Mouse (Mus musculus) liver, embryonic 16.5 days (tissue): ENCODE measurements around the gene Gnptab. TPM values are rescaled to one million over a fixed set of nuclear protein-coding genes. Genes with fewer than 3 reads are reported as not detected.
"Not testable (repeated sequence)": the region's sequence is repeated elsewhere in the genome, so short reads cannot be mapped to it uniquely, and the experiment has no call there.

Experiments
- ATAC-seq: fragments of 200-750 bp; cut with Nextera tagmentation; 2 replicates; pipeline ENCODE4 v1.8.0; 2017; ENCODE audit warnings: low read depth, mild to moderate bottlenecking, moderate number of reproducible peaks, moderate library complexity
- H3K27ac ChIP-seq: fragments of 300-500 bp; sonication (generic); 2 replicates; pipeline ENCODE4 v1.5.1; 2014; ENCODE audit warnings: mild to moderate bottlenecking, low read length
- H3K27me3 ChIP-seq: fragments of 300-500 bp; sonication (generic); 2 replicates; pipeline ENCODE4 v1.6.1; 2014; ENCODE audit warnings: low read depth, low read length, mixed read lengths; ENCODE audit not compliant: control insufficient read depth, insufficient read depth
- H3K36me3 ChIP-seq: fragments of 300-500 bp; sonication (generic); 2 replicates; pipeline ENCODE4 v1.6.1; 2014; ENCODE audit warnings: mild to moderate bottlenecking; ENCODE audit not compliant: control insufficient read depth, insufficient read depth
- H3K4me1 ChIP-seq: fragments of 300-500 bp; sonication (generic); 2 replicates; pipeline ENCODE4 v1.6.1; 2014; ENCODE audit warnings: low read depth, low read length, mixed read lengths; ENCODE audit not compliant: control insufficient read depth
- H3K4me2 ChIP-seq: fragments of 300-500 bp; sonication (generic); 2 replicates; pipeline ENCODE4 v1.6.1; 2014; ENCODE audit warnings: low read depth, low read length, mixed read lengths
- H3K4me3 ChIP-seq: fragments of 300-500 bp; sonication (generic); 2 replicates; pipeline ENCODE4 v1.5.1; 2014; ENCODE audit warnings: low read depth, mild to moderate bottlenecking, low read length
- H3K9ac ChIP-seq: fragments of 300-500 bp; sonication (generic); 2 replicates; pipeline ENCODE4 v1.6.1; 2014; ENCODE audit warnings: low read depth, low read length
- H3K9me3 ChIP-seq: fragments of 300-500 bp; sonication (generic); replicated peaks from 2 replicates; pipeline ENCODE4 v1.6.1; 2016; ENCODE audit warnings: low read length; ENCODE audit not compliant: control insufficient read depth
- WGBS: fragments of 180-500 bp; shearing (Covaris S2); extraction: QIAGEN DNeasy Blood & Tissue Kit; methylation state at CpG from one replicate; pipeline ENCODE4 v1.1.7; 2014; ENCODE audit not compliant: insufficient replicate concordance; 5-methylcytosine and 5-hydroxymethylcytosine counted together
- polyA plus RNA-seq: library from polyadenylated mRNA; unstranded; fragments of >200 nt; fragmentation: Nextera tagmentation; extraction: Ambion mirVana; gene quantifications from 2 replicates; pipeline ENCODE4 v1.2.1, GENCODE M21; 2015

Gnptab gene
- polyA plus RNA-seq, 1 experiment from 2014 or later = 2.4 TPM

- H3K27ac ChIP-seq = no peak within 1 kb of the TSS
- no peaks in the 10 kb centered on the region for H3K4me1 ChIP-seq
- H3K36me3 ChIP-seq = no peaks in the 10 kb centered on the region
- no peak; the same call in 1 of the 2 replicates for ATAC-seq
- 81% methylated on average over 33 of the region's 33 CpGs for WGBS
- no peaks in the 10 kb centered on the region for H3K9me3 ChIP-seq
- H3K4me3 ChIP-seq = no peak within 1 kb of the TSS
- H3K27me3 ChIP-seq = no peaks in the 10 kb centered on the region
- H3K9ac ChIP-seq = no peak within 1 kb of the TSS
- no peak within 1 kb of the TSS for H3K4me2 ChIP-seq
Observed at GRCm38 (mm10) chr10:88459502-88459992, 80.6 kb downstream of the Gnptab start, which contains the start of gene Sycp3. Gene Sycp3, plus strand, starts transcription at chr10:88459569.

GRCm38 (mm10) chr10:88460122-88460820, 81.3 kb downstream of the Gnptab start:
- Histone ChIP-seq H3K9ac (no peak overlapping the region), H3K9me3 (no peaks in the 10 kb centered on the region), H3K27ac (no peak overlapping the region), H3K36me3 (no peaks in the 10 kb centered on the region), H3K27me3 (no peaks in the 10 kb centered on the region), H3K4me1 (no peaks in the 10 kb centered on the region), H3K4me3 (no peak overlapping the region), H3K4me2 (no peak overlapping the region)
- WGBS = 67% methylated on average over 18 of the region's 18 CpGs
- no peak for ATAC-seq

- ATAC-seq = not testable (repeated sequence)
Observed at GRCm38 (mm10) chr10:88482866-88483265, 103.9 kb downstream of the Gnptab start.

GRCm38 (mm10) chr10:88488629-88489028, 109.7 kb downstream of the Gnptab start:
- H3K9me3 ChIP-seq = no peaks in the 10 kb centered on the region
- 74% methylated on average over 5 of the region's 5 CpGs for WGBS
- ATAC-seq = no peak

More at GRCm38 (mm10) chr10:88482866-88483265, 103.9 kb downstream of the Gnptab start:
- WGBS = 76% methylated on average over 10 of the region's 10 CpGs
- not testable (repeated sequence) for H3K4me2 ChIP-seq, H3K9me3 ChIP-seq, H3K27me3 ChIP-seq, H3K4me1 ChIP-seq, H3K36me3 ChIP-seq, H3K9ac ChIP-seq, H3K4me3 ChIP-seq, H3K27ac ChIP-seq

GRCm38 (mm10) chr10:88491632-88492031, 112.7 kb downstream of the Gnptab start:
- Histone ChIP-seq H3K9me3 (no peaks in the 10 kb centered on the region), H3K36me3 (no peaks in the 10 kb centered on the region), H3K4me2 (no peak overlapping the region), H3K27me3 (no peaks in the 10 kb centered on the region), H3K9ac (no peak overlapping the region), H3K27ac (no peak overlapping the region), H3K4me1 (no peaks in the 10 kb centered on the region), H3K4me3 (no peak overlapping the region)
- 38% methylated on average over 7 of the region's 7 CpGs for WGBS
- no peak for ATAC-seq

More at GRCm38 (mm10) chr10:88488629-88489028, 109.7 kb downstream of the Gnptab start:
- Histone ChIP-seq H3K27me3 (no peaks in the 10 kb centered on the region), H3K36me3 (no peaks in the 10 kb centered on the region), H3K4me3 (no peak overlapping the region), H3K4me2 (no peak overlapping the region), H3K4me1 (no peaks in the 10 kb centered on the region), H3K27ac (no peak overlapping the region), H3K9ac (no peak overlapping the region)

GRCm38 (mm10) chr10:88492658-88493057, 113.7 kb downstream of the Gnptab start:
- WGBS = 58% methylated on average over 8 of the region's 8 CpGs
- Histone ChIP-seq H3K27ac (no peak overlapping the region), H3K4me3 (no peak overlapping the region), H3K9ac (no peak overlapping the region), H3K4me2 (no peak overlapping the region), H3K9me3 (no peaks in the 10 kb centered on the region), H3K4me1 (no peaks in the 10 kb centered on the region), H3K27me3 (no peaks in the 10 kb centered on the region), H3K36me3 (no peaks in the 10 kb centered on the region)
- ATAC-seq = no peak

- no peaks in the 10 kb centered on the region for H3K4me1 ChIP-seq
- H3K27me3 ChIP-seq = no peaks in the 10 kb centered on the region
- WGBS = 42% methylated on average over 4 of the region's 4 CpGs
- no peak for ATAC-seq
- no peaks in the 10 kb centered on the region for H3K36me3 ChIP-seq
- no peak overlapping the region for H3K4me3 ChIP-seq
- no peak overlapping the region for H3K4me2 ChIP-seq
- H3K9ac ChIP-seq = no peak overlapping the region
- H3K9me3 ChIP-seq = no peaks in the 10 kb centered on the region
- no peak overlapping the region for H3K27ac ChIP-seq
Observed at GRCm38 (mm10) chr10:88494959-88495587, 116.1 kb downstream of the Gnptab start.
